Mouse (Mus musculus) heart, adult 2 months (tissue): Measurements from ENCODE around the gene Uxt. TPM values are rescaled to one million over a fixed set of nuclear protein-coding genes. Genes with fewer than 3 reads are reported as not detected.
A peak's percentile ranks its signal among the peaks of the same experiment; 100 is the strongest.

ENCODE experiments used
- DNase-seq, 2 experiments: peaks; one replicate each; pipeline ENCODE4 v3.0.0; 2021
- H3K27ac ChIP-seq: fragments of 200-600 bp; 2 replicates; pipeline ENCODE4 v1.8.1; 2022
- H3K27me3 ChIP-seq: fragments of 200-500 bp; 2 replicates; pipeline ENCODE4 v1.6.1; 2012; ENCODE audit warnings: mild to moderate bottlenecking, low read length, inconsistent platforms, mixed read lengths; ENCODE audit not compliant: control insufficient read depth, insufficient read depth
- H3K36me3 ChIP-seq: fragments of 200-500 bp; 2 replicates; pipeline ENCODE4 v1.6.1; 2012; ENCODE audit warnings: low read length, inconsistent platforms; ENCODE audit not compliant: control insufficient read depth, insufficient read depth
- H3K4me1 ChIP-seq: fragments of 200-500 bp; 2 replicates; pipeline ENCODE4 v1.6.1; 2011; ENCODE audit warnings: low read length; ENCODE audit not compliant: control insufficient read depth, insufficient read depth
- H3K4me3 ChIP-seq: fragments of 200-600 bp; 2 replicates; pipeline ENCODE4 v1.8.1; 2022
- H3K79me2 ChIP-seq: fragments of 200-500 bp; replicated peaks from 2 replicates; pipeline ENCODE4 v1.6.1; 2012; ENCODE audit warnings: mild to moderate bottlenecking, inconsistent platforms, low read length, moderate library complexity, mixed read lengths; ENCODE audit not compliant: control insufficient read depth, insufficient read depth
- H3K9ac ChIP-seq: fragments of 200-500 bp; 2 replicates; pipeline ENCODE4 v1.6.1; 2012; ENCODE audit warnings: low read depth, mild to moderate bottlenecking, control low read depth, inconsistent platforms, low read length, mixed read lengths
- CTCF ChIP-seq: fragments of 200-600 bp; IDR thresholded peaks from 2 replicates; pipeline ENCODE4 v1.8.1; 2022; ENCODE audit warnings: antibody characterized with exemption, mild to moderate bottlenecking, moderate library complexity
- EP300 ChIP-seq: fragments of 200-500 bp; IDR thresholded peaks from 2 replicates; pipeline ENCODE4 v1.6.1; 2011; ENCODE audit warnings: low read depth, low read length, control low read depth; ENCODE audit not compliant: insufficient read depth
- POLR2A ChIP-seq: fragments of 200-500 bp; IDR thresholded peaks from 2 replicates; pipeline ENCODE4 v1.6.1; 2011; ENCODE audit warnings: mild to moderate bottlenecking, low read depth, low read length, control low read depth; ENCODE audit not compliant: insufficient read depth
- WGBS: fragments of 180-500 bp; shearing (Covaris S2); methylation state at CpG from one replicate; pipeline ENCODE4 v1.1.7; 2018; 5-methylcytosine and 5-hydroxymethylcytosine counted together
- intact Hi-C: fragments of 180-260 bp; cut with DNase I; formaldehyde crosslinking; loops from one replicate; pipeline ENCODE4 v1.15.1; 2025
- polyA plus RNA-seq: library from polyadenylated mRNA; depleted of rRNA; stranded (reverse); fragments of >200 nt; gene quantifications from 2 replicates; pipeline ENCODE4 v1.2.3, GENCODE M21; 2012
- total RNA-seq, 2 experiments: library from RNA; stranded (reverse); gene quantifications; 2 replicates each; pipeline ENCODE4 v1.2.3; 2021

The Uxt gene
- total and polyA plus RNA-seq, 3 experiments = 21.9 to 42.8 (median 33.5) TPM

DNA sequence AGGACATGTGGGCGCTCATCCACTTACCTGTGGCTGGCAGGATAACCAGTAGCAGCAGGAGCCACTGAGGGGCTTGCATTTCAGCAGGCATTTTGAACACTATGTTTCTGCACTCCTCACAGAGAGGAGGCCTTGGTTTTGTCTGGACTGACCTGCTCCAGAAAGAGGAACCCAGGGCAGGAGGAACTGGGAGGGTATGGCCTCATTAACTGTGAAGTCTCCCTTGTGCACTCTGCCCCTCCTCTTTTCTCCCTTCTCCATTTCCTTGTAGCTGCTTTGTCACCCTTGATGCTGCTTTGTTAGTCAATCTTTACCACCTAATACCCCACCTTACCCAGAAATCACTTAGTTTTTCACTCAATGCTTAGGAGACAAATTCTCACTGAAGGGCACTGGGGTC lies 30.5 kb downstream of the Uxt start, which contains the start of gene Cfp:
TSS of gene Cfp (minus strand) at position 192 of the 400 bp plus-strand sequence.
- 81% methylated on average over 1 of the region's 1 CpGs for WGBS
- intact Hi-C loops = no loop called here
- H3K9ac ChIP-seq = no peak within 1 kb of the TSS
- H3K27me3 ChIP-seq = no peaks in the 10 kb centered on the region
- no peak within 1 kb of the TSS for H3K4me3 ChIP-seq
- no peak for TF ChIP-seq CTCF
- no peak for TF ChIP-seq EP300
- TF ChIP-seq POLR2A = no peak
- H3K79me2 ChIP-seq = no peaks in the 10 kb centered on the region
- peak in 1 of 2 experiments; percentile 3 for DNase-seq
- no peaks in the 10 kb centered on the region for H3K4me1 ChIP-seq
- no peak within 1 kb of the TSS for H3K27ac ChIP-seq
- no peaks in the 10 kb centered on the region for H3K36me3 ChIP-seq

DNA sequence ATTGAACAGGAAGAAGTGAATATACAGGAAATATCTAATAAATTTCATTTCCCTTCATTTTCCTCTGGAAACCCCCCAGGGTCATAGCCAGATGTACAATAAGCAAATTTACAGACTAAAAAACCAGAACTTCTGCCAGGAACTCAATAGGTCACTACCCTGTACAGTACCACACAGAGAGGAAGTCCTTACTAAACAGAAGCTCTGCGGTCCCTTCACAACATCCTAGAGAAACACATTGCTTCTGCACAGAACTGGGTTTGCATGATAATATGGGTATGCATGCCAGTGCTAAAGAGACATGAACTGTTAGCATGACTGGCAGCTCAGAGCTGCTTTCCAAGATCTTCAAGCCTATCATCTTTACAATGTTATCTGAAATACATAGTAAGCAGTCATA lies 32.0 kb downstream of the Uxt start:
- DNase-seq = no peak
- intact Hi-C loops = no loop called here
- TF ChIP-seq EP300 (no peak), CTCF (no peak), POLR2A (no peak)
- no peak overlapping the region for H3K4me3 ChIP-seq
- H3K9ac ChIP-seq = no peak overlapping the region
- H3K4me1 ChIP-seq = no peaks in the 10 kb centered on the region
- no peaks in the 10 kb centered on the region for H3K79me2 ChIP-seq
- H3K36me3 ChIP-seq = no peaks in the 10 kb centered on the region
- 75% methylated on average over 1 of the region's 1 CpGs for WGBS
- H3K27me3 ChIP-seq = no peaks in the 10 kb centered on the region
- no peak overlapping the region for H3K27ac ChIP-seq

DNA sequence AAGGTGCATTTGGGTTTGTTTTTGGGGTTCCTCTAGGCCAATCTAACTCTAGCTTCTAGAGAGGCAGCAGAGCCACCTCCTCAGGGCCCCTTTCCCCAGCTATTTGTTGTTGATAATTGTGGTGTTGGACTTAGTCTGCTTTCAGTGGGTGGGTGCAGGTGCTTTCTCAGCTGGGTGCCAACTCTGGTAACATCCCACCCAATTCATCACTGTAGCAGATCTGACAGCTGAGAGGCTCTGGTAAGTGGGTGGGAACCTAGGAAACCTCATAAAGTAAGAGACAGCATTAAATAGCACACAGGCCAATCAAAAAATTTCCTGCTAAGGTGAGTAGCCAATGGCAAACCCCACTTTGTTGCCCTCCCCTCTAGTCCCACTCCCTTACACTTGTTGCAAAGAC lies 36.8 kb downstream of the Uxt start:
- 0 out of 2 replicates have a peak, but pooled peaks cover 2% of the 10 kb centered on the region for H3K27me3 ChIP-seq
- no peaks in the 10 kb centered on the region for H3K4me1 ChIP-seq
- no peak overlapping the region for H3K9ac ChIP-seq
- H3K4me3 ChIP-seq = no peak overlapping the region
- DNase-seq = no peak
- no peak overlapping the region for H3K27ac ChIP-seq
- no peak for TF ChIP-seq POLR2A
- no peak for TF ChIP-seq EP300
- TF ChIP-seq CTCF = no peak
- H3K36me3 ChIP-seq = no peaks in the 10 kb centered on the region
- intact Hi-C loops = no loop called here
- H3K79me2 ChIP-seq = no peaks in the 10 kb centered on the region

- intact Hi-C loops = no loop called here
These were observed 38.3 kb downstream of the Uxt start for GRCm38 (mm10) chrX:20923506-20923905.

GRCm38 (mm10) chrX:20921366-20921765 lies 40.5 kb downstream of the Uxt start:
- 0 out of 2 replicates have a peak, but pooled peaks cover 2% of the 10 kb centered on the region for H3K27me3 ChIP-seq
- H3K4me1 ChIP-seq = no peaks in the 10 kb centered on the region
- no peak overlapping the region for H3K9ac ChIP-seq
- H3K79me2 ChIP-seq = no peaks in the 10 kb centered on the region
- no peaks in the 10 kb centered on the region for H3K36me3 ChIP-seq
- 42% methylated on average over 5 of the region's 5 CpGs for WGBS
- intact Hi-C loops = no loop called here
- no peak for DNase-seq
- H3K27ac ChIP-seq = no peak overlapping the region
- H3K4me3 ChIP-seq = no peak overlapping the region
- no peak for TF ChIP-seq CTCF
- no peak for TF ChIP-seq EP300
- TF ChIP-seq POLR2A = no peak

More at GRCm38 (mm10) chrX:20923506-20923905, 38.3 kb downstream of the Uxt start:
- no peaks in the 10 kb centered on the region for H3K79me2 ChIP-seq
- H3K36me3 ChIP-seq = no peaks in the 10 kb centered on the region
- H3K4me1 ChIP-seq = no peaks in the 10 kb centered on the region
- no peak overlapping the region for H3K4me3 ChIP-seq
- H3K27me3 ChIP-seq = 0 out of 2 replicates have a peak, but pooled peaks cover 2% of the 10 kb centered on the region
- WGBS = 65% methylated on average over 1 of the region's 1 CpGs
- H3K27ac ChIP-seq = no peak overlapping the region
- no peak for DNase-seq
- TF ChIP-seq CTCF (no peak), EP300 (no peak), POLR2A (no peak)
- H3K9ac ChIP-seq = no peak overlapping the region

GRCm38 (mm10) chrX:20920844-20921364 lies 40.9 kb downstream of the Uxt start, which contains the start of gene Syn1:
Gene Syn1, minus strand, starts transcription at chrX:20921004.
- peak; percentile 66 to 80 for DNase-seq
- intact Hi-C loops = no loop called here
- H3K27me3 ChIP-seq = 0 out of 2 replicates have a peak, but pooled peaks cover 2% of the 10 kb centered on the region
- H3K4me3 ChIP-seq = peak within 1 kb of the TSS; percentile 35; the same call in 1 of the 2 replicates
- H3K4me1 ChIP-seq = no peaks in the 10 kb centered on the region
- H3K9ac ChIP-seq = peak within 1 kb of the TSS; percentile 29
- TF ChIP-seq EP300 (no peak), POLR2A (no peak), CTCF (no peak)
- no peak within 1 kb of the TSS for H3K27ac ChIP-seq
- WGBS = 18% methylated on average over 44 of the region's 44 CpGs
- H3K79me2 ChIP-seq = no peaks in the 10 kb centered on the region
- H3K36me3 ChIP-seq = no peaks in the 10 kb centered on the region
